Mouse (Mus musculus) spleen, adult 2 months (tissue): ENCODE data around the gene Gm9857.

Experiments
- CTCF ChIP-seq: fragments of 200-500 bp; IDR thresholded peaks from 2 replicates; pipeline ENCODE4 v1.5.1; 2011; ENCODE audit warnings: mild to moderate bottlenecking, inconsistent platforms; ENCODE audit not compliant: insufficient read depth, insufficient read length, insufficient replicate concordance; ENCODE audit errors: extremely low read depth
- POLR2A ChIP-seq: fragments of 200-500 bp; IDR thresholded peaks from 2 replicates; pipeline ENCODE4 v1.6.1; 2011; ENCODE audit warnings: low read depth, low read length, inconsistent platforms

- TF ChIP-seq POLR2A: no peak
- TF ChIP-seq CTCF: no peak
Measured at GRCm38 (mm10) chr3:108900681-108901080, 39.6 kb downstream of the Gm9857 start.
